Mouse (Mus musculus) inflammation-experienced regulatory T-cells, adult 6 months (primary cell): ENCODE measurements around the gene 1700016D06Rik. TPM values are rescaled to one million over a fixed set of nuclear protein-coding genes. Genes with fewer than 3 reads are reported as not detected.
A peak's percentile ranks its signal among the peaks of the same experiment; 100 is the strongest.
"Not testable (repeated sequence)": the region's sequence is repeated elsewhere in the genome, so short reads cannot be mapped to it uniquely, and the experiment has no call there.

Experiments used
- ATAC-seq: one replicate; pipeline ENCODE4 v1.8.0; 2017
- polyA plus RNA-seq, 3 experiments: library from polyadenylated mRNA; unstranded; fragments of 100-300 nt; shearing (Covaris generic); gene quantifications; one replicate each; pipeline ENCODE4 v1.2.1; 2017

The 1700016D06Rik gene
- polyA plus RNA-seq, 3 experiments from 2014 or later = not detected

- ATAC-seq = no peak
Measured at GRCm38 (mm10) chr8:11701428-11701827, 565 bp upstream of the 1700016D06Rik start.

GRCm38 (mm10) chr8:11700060-11701032 lies 517 bp downstream of the 1700016D06Rik start:
- no peak for ATAC-seq

DNA sequence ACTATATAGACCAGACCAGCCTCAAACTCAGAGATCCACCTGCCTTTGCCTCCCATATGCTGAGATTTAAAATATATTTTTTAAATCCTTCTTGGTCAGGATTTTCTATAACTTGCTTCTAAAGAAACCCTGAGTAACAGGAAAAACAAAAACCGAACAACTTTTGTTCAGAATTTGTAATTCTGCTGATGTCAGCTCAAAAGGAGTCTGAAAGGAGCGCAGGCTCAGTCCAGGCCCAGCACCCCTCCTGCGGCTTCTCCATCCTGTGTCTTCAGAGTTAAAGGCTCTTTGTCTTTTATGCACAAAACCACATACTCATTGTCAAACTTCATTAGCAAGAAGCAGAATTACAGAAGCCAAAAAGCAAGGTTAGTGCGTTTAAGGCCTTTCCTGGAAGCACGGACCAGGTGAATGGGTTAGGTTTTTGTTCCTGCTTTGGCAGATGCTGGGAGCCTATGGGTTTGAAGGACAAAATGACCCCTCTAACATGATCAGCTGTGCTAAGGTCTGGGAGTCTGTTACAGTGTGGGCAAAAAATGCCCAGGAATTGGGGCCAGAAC lies 1.3 kb downstream of the 1700016D06Rik start:
- no peak for ATAC-seq

- ATAC-seq = no peak
Measured at GRCm38 (mm10) chr8:11697467-11697866, 3.4 kb downstream of the 1700016D06Rik start.

- no peak for ATAC-seq
Measured at GRCm38 (mm10) chr8:11696176-11696575, 4.7 kb downstream of the 1700016D06Rik start.

DNA sequence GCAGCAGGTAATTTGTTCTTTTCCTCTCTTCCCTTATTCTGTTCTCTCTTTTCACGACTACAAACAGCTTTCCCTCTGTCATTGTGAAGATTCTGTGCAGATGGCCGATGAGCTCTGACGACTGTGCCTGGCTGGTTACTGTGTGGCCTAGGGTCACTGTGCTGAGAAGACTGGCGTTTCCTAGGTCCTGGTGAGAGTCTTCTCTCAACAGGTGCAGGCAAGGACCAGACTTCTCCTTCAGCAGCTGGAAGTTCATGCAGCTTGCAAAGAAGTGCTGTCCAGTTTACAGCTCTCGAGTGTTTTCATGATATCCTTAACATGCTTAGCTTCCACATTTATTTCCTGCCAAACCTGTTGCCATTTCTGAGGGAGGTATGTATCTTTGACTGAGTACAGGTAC lies 6.9 kb downstream of the 1700016D06Rik start:
- ATAC-seq = no peak

GRCm38 (mm10) chr8:11692455-11692854 lies 8.4 kb downstream of the 1700016D06Rik start:
- no peak for ATAC-seq

GRCm38 (mm10) chr8:11691761-11692160 lies 9.1 kb downstream of the 1700016D06Rik start:
- ATAC-seq = no peak

DNA sequence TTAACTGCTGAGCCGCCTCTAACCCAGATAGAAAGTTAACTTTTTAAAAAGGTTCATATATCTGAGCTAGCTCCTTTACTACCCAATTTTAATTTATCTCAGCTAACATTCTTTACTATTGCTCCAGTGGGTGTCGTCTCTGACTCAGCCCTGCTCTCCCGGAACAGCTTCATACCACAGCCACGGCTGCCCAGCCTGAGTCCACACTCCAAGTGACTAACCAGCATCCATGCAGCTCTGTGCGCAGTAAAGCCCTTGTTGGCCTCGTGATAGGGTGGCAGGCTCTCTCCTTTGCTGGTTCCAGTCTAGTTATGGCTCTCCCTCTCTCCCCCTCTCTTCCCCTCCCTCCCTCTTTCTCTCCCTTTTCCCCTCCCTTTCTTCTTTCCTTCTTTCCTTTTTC lies 9.6 kb downstream of the 1700016D06Rik start:
- no peak for ATAC-seq

DNA sequence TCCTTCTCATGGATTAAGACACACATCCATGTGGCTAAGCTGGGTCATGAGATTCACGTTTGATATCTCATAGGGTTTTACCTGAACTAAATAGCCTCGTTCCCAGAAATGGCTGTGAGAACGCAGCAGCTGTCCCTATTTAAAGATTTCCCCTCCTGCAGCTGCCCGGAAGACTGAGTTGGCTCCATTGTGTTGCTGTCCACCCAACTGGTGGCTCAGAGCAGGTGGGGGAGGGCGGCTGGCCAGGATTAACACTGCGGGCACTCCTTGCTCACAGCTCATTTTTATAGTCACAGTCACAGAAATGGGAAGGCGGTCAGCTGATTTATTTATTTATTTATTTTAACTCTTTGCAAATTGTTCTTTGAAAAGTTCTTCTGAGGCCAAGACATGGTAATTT lies 10.9 kb downstream of the 1700016D06Rik start:
- ATAC-seq = no peak

- ATAC-seq = no peak
Measured at GRCm38 (mm10) chr8:11687251-11687650, 13.6 kb downstream of the 1700016D06Rik start.

DNA sequence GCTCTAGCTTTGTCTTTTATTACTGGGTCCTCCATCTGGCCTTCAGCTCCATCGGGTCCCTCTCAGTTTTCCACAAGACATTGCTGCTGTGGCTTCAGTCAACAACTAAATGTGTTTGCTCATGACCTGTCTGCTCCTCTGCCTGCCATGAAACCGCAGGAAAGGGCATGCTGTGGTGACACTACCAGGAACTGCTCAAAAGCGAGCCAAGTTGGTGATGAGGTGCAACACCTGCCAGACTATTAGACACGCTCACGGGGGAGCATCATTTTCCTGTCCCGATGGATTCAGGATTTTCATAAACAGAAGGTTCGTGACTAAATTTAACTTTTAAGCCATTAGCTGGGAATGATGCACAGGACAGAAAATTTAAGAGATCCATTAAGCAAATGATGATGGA lies 16.3 kb downstream of the 1700016D06Rik start:
- no peak for ATAC-seq

DNA sequence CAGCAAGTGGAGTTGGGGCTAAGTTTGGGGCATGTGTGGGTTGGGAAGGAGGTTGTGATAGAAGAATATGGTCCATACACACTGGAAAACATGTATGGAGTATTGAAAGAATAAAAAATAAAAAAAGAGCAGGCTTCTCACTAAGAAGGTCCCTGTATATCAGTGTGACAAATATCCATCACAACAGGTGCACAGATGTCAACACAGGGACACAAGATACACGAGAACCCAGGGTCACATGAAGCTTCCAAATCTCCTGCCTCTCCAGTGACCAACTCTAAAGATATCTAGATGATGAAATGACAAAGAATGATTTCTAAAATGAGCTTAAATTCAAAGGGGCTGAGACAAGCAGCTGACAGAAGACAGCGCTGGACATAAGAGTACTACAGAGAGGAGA lies 32.6 kb downstream of the 1700016D06Rik start:
- ATAC-seq = no peak

DNA sequence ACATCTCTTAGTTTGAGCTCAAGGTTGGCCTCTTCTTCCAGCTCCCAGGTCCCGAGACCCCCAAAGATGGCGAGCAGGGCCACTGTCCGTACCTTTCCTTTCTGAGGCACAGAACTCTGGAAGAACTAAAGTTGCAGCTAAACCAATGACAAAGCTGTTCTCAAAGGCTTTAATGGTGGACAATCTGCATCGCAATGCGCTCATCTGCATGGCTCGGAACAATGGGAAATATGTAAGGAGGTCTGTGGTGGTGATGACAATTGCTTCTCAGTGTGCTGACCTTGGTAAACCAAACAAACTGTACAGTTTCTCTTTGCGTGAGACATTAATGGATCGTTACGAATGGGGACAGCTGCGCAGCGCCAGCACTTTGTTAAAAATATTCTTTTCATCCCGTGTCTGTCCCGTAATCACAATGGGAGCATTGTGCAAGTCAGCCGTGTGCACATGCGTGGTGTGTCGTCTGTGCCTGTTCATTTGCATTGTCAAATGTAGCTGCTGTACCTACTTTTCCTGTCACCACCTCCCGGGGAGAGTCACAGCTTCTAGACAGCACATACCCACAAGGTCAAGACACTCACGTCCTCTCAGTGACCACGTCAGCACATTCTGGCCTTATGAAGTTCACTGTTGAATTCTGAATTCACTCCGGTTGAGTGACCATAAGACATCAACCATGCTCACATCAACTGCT lies 34.7 kb downstream of the 1700016D06Rik start:
- not testable (repeated sequence) for ATAC-seq

GRCm38 (mm10) chr8:11661969-11662368 lies 38.9 kb downstream of the 1700016D06Rik start:
- no peak for ATAC-seq

DNA sequence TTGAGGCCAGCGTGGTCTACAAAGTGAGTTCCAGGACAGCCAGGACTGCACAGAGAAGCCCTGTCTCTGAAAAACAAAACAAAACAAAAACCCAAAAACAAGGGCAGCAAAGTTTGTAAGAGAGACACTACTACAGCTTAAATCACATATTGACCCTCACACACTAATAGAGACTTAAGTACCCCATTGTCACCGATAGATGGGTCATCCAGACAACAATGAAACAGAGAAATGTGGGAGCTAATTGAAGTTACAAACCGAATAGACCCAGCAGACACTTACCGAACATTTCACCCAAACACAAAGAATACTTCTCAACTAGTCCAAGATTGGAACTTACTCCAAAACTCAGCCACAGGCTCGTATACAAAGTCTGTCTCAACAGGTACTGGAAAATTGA lies 50.8 kb downstream of the 1700016D06Rik start:
- no peak for ATAC-seq

GRCm38 (mm10) chr8:11643123-11643522 lies 57.7 kb downstream of the 1700016D06Rik start:
- no peak for ATAC-seq

DNA sequence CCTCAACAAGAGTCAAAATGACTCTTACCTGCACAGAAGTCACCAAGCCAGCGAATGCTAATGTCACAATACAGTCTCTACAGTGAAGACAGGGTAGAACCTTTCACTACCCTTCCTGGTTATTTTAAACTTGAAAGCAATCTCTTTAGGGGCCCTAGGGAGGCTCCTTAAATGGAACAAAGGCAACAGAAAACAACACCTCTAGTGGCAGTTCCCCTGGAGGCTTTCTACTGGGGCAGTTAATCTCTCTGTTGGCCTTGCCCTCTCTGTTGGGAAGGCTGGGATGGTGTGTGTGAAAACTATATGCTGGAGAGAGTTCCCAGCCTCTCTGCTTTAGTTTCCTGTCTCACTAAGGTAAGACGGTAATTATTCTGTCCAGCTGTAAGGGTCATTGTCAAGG lies 60.3 kb downstream of the 1700016D06Rik start:
- no peak for ATAC-seq

- ATAC-seq = no peak
Measured at GRCm38 (mm10) chr8:11637531-11637930, 63.3 kb downstream of the 1700016D06Rik start.

GRCm38 (mm10) chr8:11636324-11637057 lies 64.4 kb downstream of the 1700016D06Rik start:
- ATAC-seq = peak; percentile 31

- peak; percentile 90 for ATAC-seq
Measured at GRCm38 (mm10) chr8:11635611-11636081, 65.2 kb downstream of the 1700016D06Rik start, which contains the start of gene Ankrd10. Ankrd10 (minus strand) TSS chr8:11635757.

DNA sequence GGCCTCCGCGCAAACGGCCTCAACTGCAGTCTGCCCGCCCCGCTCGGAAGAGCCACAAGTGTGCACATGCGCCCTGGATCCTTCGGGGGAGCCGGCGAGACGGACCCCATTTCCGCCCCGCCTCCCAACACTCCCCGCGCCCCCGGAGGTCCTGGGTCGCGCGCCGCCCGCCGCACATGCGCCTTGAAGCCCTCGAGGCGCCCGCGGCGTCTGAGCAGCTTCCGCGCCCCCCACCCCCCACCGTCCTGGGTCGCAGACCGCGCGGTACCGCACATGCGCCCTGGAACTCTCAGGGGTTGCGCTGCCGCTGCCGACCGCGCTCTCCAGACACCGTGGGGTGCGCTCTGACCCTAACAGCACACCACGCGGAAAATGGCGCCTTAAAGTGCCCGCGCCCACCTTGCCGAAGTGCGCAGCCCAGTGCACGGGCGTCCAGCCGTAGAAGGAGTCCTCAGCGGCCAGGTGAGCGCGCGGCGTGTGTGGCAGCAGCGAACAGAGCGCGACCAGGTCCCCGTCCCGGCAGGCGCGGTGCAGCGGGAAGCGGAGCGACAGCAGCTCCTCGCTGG lies 65.8 kb downstream of the 1700016D06Rik start:
- ATAC-seq = peak; percentile 49
